Mouse (Mus musculus) CD8-positive naive resting alpha-beta T cell, adult 2 months (primary cell): Measurements from ENCODE around the gene Epb41l2.

Source experiments
- DNase-seq, 2 experiments: peaks; one replicate each; pipeline ENCODE4 v3.0.0; 2022; ENCODE audit warnings: low read depth in 2 of 2, low spot score in 2 of 2

Epb41l2 gene

DNA sequence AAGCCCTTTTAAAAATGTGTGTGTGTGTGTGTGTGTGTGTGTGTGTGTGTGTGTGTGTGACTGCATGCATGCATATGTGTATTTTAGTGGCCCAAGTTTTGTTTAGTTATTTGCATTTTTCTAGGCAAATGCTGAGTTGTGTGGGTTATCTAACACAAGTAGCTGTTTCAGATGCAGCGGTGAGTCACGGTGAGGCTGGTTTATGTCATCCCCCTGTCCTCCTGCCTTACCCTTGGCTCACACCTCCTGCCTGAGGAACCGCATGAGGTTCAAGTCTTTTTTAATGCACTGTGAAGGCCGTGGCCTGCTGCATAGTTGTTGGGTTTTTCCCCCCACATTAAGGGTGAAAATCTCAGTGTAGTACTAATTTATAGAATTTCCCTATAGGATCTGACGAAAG lies 73.3 kb downstream of the Epb41l2 start:
- DNase-seq: no peak

DNA sequence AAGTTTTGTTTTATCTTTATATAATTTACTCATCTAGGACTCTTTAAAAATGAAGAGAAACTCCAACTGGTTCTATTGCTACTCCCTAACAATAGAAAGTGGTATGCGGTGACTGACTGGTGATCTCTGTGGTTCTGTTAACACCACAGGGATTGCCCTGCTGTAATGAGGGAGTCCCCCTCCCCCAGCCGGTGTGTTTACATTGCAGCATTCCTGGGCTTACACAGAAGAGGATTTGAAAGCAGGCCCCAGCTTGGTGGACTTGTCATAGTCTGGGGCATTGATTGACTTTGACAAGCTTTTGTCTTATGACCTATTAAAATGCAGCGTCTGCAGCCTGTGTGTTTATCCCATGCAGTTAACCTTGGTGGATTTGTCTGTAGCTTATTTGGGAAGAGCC lies 73.9 kb downstream of the Epb41l2 start:
- no peak for DNase-seq

DNA sequence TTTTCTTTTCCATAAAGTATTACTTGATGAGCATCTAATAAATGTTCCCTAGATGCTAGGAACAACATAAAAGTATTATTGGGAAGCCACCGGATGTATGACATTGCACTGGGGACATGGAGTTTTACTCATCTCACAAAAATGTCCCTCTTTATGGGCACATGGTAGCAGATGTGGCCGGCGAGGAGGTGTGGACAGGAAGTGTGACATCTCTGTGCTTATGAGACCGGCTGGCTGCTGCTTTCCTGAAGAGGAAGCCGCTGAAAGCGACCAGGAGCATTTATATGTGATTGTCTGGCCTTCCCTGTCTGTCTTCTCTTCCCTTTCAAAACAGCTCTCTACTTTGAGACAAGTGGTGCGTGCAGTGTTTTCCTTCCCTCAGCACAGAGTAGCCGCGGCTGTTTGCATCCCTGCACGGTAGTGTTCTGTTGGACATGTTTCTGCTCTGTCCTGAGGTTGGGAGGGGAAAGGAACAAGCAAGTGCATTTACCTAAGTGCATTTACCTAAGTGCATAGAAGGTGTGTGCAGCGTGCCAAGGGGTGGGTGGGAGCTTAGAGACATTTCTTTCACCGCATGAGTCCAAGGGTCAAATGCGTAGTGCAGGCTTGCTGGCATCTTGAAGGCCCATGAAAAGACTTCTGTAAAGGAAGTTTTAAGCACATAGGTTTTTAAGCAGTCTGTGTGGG lies 74.9 kb downstream of the Epb41l2 start:
- no peak for DNase-seq

- DNase-seq: no peak
These were observed 77.3 kb downstream of the Epb41l2 start for GRCm38 (mm10) chr10:25436703-25437401.

DNA sequence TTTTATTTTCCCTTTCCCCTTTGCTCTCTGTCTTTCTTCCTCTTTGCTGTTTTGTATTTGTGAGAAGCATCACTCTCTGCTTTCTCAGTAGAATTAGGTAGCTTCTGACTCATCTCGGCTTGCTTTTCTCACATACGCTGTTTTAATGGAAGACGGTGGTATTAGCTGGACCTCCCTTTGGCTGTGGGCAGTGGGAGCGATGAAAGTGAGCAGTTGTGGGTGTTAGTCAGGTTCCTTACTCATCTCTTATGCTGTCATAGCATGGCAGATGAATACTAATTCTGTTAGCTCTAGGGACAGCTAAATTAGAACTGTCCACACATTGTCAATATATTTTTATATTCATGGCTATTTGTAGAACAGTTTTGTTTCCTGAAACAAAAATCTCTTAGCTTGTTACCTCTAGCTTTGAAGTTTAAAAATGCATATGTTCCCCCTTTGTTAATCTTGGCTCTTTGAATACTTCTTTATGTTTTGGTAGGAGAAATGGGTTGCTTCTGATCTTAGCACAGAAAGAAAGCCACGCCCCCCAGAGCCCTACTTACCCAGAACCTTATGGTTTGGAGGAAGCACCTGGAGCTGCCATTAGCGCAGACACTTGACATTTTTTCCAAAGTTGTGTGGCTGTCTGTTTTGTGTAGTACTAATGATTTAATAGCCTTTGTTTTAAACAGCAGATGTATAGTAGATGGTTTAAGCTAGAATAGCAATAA lies 78.1 kb downstream of the Epb41l2 start:
- DNase-seq: no peak

- no peak for DNase-seq
These were observed 78.7 kb downstream of the Epb41l2 start for GRCm38 (mm10) chr10:25438299-25438680.

GRCm38 (mm10) chr10:25439163-25439562 lies 79.6 kb downstream of the Epb41l2 start:
- DNase-seq: no peak

DNA sequence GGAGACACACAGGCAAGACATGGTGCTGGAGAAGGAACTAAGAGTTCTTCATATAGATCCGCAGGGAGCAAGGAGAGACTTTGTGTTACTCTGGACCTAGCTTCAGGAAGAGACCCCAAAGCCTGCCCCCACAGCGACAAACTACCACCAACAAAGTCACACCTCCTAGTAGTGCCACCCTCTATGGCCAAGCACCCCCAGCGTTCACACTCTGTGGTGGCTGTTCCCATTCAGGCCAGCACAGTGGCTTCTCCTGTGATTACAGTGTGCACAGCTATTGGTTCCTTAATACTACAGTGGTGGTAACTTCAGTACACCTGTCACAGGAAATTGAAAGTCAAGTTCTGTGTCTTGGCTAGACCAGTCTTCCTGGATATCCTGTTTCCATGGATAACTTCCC lies 80.3 kb downstream of the Epb41l2 start:
- DNase-seq: no peak

GRCm38 (mm10) chr10:25441405-25441804 lies 81.8 kb downstream of the Epb41l2 start:
- no peak for DNase-seq

DNA sequence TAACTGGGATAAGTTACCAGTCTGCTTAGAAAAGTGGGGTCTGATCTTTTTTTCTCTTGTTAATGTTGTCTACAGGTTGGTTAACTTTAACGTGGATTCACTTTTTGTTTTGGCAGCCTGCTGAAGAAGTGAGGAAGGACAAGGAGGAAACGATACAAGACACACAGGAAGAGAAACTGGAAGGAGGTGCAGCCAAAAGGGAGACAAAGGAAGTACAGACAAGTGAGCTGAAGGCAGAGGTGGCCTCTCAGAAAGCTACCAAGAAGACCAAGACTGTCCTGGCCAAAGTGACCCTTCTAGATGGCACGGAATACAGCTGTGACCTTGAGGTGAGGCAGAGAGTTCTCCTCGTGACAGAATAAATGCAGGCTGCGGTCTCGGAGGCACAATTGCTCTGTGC lies 84.0 kb downstream of the Epb41l2 start:
- DNase-seq: no peak

DNA sequence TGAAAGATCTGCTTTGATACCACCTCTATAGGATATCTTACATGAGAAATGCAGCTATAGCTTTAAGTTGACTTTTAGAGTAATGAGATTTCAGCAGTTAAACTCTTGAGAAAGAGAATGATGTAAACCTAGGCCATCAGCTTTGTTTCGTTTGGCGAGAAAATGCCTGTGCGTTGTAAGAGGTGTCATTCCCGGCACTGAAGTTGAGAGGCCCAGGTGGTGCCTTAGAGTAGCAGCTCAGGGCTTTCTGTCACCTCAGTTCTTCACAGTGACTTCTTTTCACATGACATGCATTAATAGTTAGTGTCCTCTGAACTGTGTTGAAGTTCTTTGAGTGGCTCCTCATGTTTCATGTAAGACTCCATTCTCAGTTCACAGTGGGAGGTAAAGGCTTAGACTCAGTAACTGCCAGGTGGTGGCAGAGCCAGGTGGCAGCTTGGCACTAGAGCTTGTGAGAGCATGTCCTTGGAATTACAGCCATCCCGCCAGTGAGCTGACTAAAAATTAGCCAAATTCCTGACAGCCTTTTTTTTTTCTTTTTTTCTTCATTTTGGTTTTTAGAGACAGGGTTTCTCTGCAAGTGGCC lies 84.7 kb downstream of the Epb41l2 start:
- no peak for DNase-seq

GRCm38 (mm10) chr10:25446953-25447525 lies 87.4 kb downstream of the Epb41l2 start:
- no peak for DNase-seq

DNA sequence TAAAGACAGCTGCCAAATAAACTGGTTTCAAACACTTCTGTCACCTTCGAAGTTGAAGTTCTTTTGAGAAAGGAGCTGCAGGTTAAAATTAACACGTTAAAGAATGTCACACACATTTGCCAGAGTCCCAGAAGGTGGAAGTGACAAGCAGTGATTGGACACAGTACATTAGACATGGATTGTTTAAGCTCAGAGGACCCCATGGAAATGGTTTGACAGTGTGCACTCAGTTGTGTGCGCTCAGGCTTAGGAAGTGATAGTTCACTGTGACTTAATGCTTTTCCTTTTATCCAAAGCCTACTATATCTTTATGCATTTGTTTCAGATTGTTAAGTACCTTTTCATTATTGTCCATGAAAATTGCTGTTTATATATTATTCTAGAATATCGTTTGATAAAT lies 89.1 kb downstream of the Epb41l2 start:
- DNase-seq: no peak

DNA sequence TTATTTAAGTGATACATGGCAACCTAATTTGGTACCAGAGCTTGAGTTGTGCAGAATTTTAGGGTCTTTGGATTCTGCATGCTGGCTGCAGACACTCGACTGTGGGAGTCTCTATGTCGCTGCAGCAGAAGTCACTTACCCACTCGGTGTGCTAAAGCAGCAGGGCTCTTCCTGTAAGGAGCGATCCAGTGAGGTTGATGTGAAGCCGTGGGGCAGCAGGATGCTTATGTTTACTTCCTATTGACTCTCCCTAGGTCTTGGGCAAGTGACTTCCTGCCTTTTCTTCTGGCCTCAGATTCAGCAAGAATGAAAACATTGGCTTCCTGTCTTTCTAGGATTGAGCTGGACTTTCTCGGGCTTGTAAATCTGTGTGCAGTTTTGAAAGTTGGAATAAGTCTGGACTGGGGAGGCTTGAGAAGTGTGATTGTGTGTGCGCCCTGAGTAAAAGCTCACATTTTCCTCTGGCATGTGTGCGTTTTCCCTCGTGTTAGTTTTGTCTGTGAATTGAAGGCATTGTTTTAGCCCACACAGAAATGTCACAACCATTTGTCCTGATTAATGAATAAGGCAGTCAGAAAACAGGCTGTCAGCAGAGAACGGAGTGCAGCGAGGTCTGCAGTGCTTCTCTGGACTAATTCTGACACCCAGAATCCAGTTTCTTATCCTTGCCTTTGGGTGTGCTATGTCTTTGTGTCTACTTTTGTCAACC lies 89.9 kb downstream of the Epb41l2 start:
- DNase-seq: no peak

- DNase-seq: no peak
These were observed 93.6 kb downstream of the Epb41l2 start for GRCm38 (mm10) chr10:25453150-25453549.

DNA sequence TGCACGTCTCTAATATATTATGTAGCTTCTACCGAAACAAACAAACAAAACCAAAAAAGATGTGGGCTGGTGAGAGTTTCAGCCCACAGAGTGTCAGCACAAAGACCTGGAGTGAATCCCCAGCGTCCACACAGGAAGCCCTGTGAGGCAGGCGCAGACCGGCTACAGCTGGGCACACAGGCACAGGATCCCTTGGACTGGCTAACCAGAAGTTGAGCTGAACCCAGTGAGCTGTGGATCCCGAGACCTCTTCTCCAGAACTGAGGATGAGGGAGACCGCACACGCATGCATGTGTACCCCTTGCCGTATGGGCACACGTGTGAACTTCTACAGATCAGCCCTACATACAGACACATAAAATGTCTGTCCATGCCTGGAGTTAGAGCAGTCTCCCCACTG lies 94.2 kb downstream of the Epb41l2 start:
- DNase-seq: no peak

- DNase-seq: peak in 1 of 2 experiments; percentile 16
These were observed 97.5 kb downstream of the Epb41l2 start for GRCm38 (mm10) chr10:25457118-25457517.

GRCm38 (mm10) chr10:25457996-25458395 lies 98.4 kb downstream of the Epb41l2 start:
- no peak for DNase-seq

DNA sequence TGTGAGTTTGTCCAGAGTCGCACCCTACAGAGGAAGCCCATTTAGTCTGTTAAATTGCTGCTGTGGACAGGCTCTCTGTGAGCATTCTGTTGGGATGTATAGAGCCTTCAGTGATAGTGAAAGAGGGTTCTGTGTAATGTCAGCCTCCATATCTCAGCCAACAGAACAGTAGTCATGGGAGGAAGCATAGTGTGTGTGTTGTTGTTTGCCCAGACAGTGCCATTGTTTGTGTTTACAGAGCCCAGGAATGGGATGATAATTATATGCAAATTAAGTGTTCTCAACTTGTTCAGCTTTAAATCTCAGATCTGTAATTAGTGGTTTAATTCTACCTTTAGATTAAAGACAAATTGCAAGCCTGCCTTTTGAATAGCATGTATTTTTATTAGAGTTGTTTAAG lies 102.2 kb downstream of the Epb41l2 start:
- DNase-seq: no peak

- no peak for DNase-seq
These were observed 103.1 kb downstream of the Epb41l2 start for GRCm38 (mm10) chr10:25462669-25463068.

DNA sequence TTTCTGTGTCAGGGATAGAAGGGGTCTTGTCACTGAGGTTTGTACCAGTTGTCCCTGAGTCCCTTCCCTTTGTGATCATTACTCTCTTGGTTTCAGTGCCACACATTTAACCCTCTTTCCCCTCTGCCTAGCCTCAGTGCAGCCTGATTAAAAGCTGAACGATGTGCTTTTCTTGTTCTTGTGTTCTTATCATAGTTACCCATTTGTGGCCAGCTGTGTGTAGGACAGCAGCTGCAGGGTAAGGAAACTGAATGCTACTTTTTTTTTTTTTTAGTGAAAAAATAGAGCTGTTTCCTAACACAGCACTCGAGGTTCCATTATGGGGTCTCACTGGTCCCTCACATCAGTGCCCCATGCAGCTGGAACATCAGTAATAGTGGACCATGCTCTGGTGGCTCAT lies 106.9 kb downstream of the Epb41l2 start:
- DNase-seq: no peak
